In the genomic region with DNA sequence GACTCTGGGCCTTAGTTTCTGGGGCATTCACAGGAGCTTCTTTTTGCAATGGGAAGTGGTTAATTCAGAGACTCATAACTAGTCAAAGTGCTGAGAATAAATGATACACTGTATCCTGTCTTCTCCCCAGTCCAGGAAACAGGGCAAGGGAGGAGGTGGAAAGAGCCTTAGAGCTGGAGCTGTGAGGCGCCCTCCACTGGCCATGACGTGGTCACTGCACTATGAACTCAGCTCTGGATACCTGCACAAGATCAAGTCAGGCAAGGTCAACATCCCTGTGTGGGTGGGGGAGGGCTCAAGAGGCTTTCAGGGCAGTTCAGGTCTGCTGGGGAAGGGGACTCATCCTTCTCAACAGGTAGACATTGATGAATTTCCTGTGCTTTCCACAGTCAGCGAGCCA, we compare ENCODE assay signal across 23 mouse cellular contexts. TPM values are rescaled to one million over a fixed set of nuclear protein-coding genes. Genes with fewer than 3 reads are reported as not detected.
DNase-seq lines count a peak whose midpoint lies in the region; ATAC-seq and TF ChIP-seq lines count a peak whose summit lies in the region.
"Had no signal": no experiment of that assay in that cellular context is flagged by ENCODE, and none has a peak within 500 bp of the region (broad histone marks: within the 10 kb centered on the region; RNA-seq: fewer than 3 reads in every experiment).

No protein-coding gene starts in this region.

- H3K9ac ChIP-seq in kidney, postnatal 0 days (ENCODE audit: low read depth, low read length), result no peak overlapping the region
- no peak overlapping the region for H3K9ac ChIP-seq in kidney, embryonic 15.5 days
- no peak overlapping the region for H3K9ac ChIP-seq in neural tube, embryonic 11.5 days (ENCODE audit: low read length)
- no peak overlapping the region for H3K9ac ChIP-seq in forebrain, embryonic 12.5 days
- H3K9ac ChIP-seq: hindbrain, embryonic 12.5 days; intestine, embryonic 15.5 days; lung, embryonic 15.5 days had no signal

- no peak for ATAC-seq in kidney, postnatal 0 days (replicated peaks; ENCODE audit: low FRiP score, low read depth)
- ATAC-seq in kidney, embryonic 15.5 days (replicated peaks; ENCODE audit: low FRiP score), result no peak
- 0 out of 2 replicates have a peak, but pooled peaks have one; percentile 10 for ATAC-seq in neural tube, embryonic 11.5 days (ENCODE audit: insufficient read depth, low FRiP score, low TSS enrichment)
- no peak for ATAC-seq in forebrain, embryonic 12.5 days (ENCODE audit: low FRiP score)
- ATAC-seq: intestine, embryonic 15.5 days had no signal

- peak; percentile 19; the same call in 1 of the 2 replicates for TF ChIP-seq CTCF in kidney, postnatal 0 days (IDR thresholded peaks at IDR 0.05; ENCODE audit: low read depth)
- TF ChIP-seq CTCF in embryonic fibroblast, embryonic 13.5 days (IDR thresholded peaks at IDR 0.05; ENCODE audit: borderline replicate concordance, insufficient read depth, low read length), result 0 out of 2 replicates have a peak, but pooled peaks have one; percentile 2

- no peak overlapping the region for H3K4me3 ChIP-seq in kidney, postnatal 0 days (replicated peaks; ENCODE audit: low read depth, low read length)
- no peak overlapping the region for H3K4me3 ChIP-seq in kidney, embryonic 15.5 days (replicated peaks)
- no peak overlapping the region for H3K4me3 ChIP-seq in neural tube, embryonic 11.5 days (ENCODE audit: low read depth, low read length)
- H3K4me3 ChIP-seq in embryonic fibroblast, embryonic 13.5 days (ENCODE audit: insufficient read depth, low read length), result no peak overlapping the region
- H3K4me3 ChIP-seq in forebrain, embryonic 12.5 days (replicated peaks), result no peak overlapping the region
- H3K4me3 ChIP-seq: embryonic facial prominence, embryonic 10.5 days; heart, adult 2 months; hindbrain, embryonic 12.5 days; intestine, embryonic 15.5 days; lung, embryonic 15.5 days; megakaryocyte, embryonic 14.5 days had no signal

- H3K4me2 ChIP-seq in kidney, postnatal 0 days (ENCODE audit: low read length), result no peak overlapping the region
- H3K4me2 ChIP-seq in kidney, embryonic 15.5 days, result no peak overlapping the region
- no peak overlapping the region for H3K4me2 ChIP-seq in neural tube, embryonic 11.5 days (ENCODE audit: low read depth)
- no peak overlapping the region for H3K4me2 ChIP-seq in forebrain, embryonic 12.5 days
- H3K4me2 ChIP-seq: hindbrain, embryonic 12.5 days; intestine, embryonic 15.5 days; lung, embryonic 15.5 days had no signal

- no peaks in the 10 kb centered on the region for H3K36me3 ChIP-seq in kidney, postnatal 0 days (ENCODE audit: insufficient read depth, low read length)
- no peaks in the 10 kb centered on the region for H3K36me3 ChIP-seq in kidney, embryonic 15.5 days
- no peaks in the 10 kb centered on the region for H3K36me3 ChIP-seq in neural tube, embryonic 11.5 days (ENCODE audit: control insufficient read depth, insufficient read depth, low read length)
- no peaks in the 10 kb centered on the region for H3K36me3 ChIP-seq in forebrain, embryonic 12.5 days (replicated peaks)
- H3K36me3 ChIP-seq: embryonic facial prominence, embryonic 10.5 days; hindbrain, embryonic 12.5 days; intestine, embryonic 15.5 days; lung, embryonic 15.5 days had no signal

- DNase-seq in kidney, postnatal 0 days (ENCODE audit: low spot score), result no peak
- DNase-seq in neural tube, embryonic 11.5 days (ENCODE audit: low spot score), result no peak
- DNase-seq in neural tube, embryonic 10.5 days (ENCODE audit: extremely low spot score, low spot score), result no peak
- no peak for DNase-seq in spleen, postnatal 36 days (ENCODE audit: low spot score in 2 of 2)
- DNase-seq in heart, adult 9 months (ENCODE audit: low spot score in 2 of 2), result no peak
- DNase-seq: adrenal gland, adult 2 months; cerebellum, adult 11-12 months; cerebellum, postnatal 25 days; heart, adult 2 months; heart, postnatal 10 days; right cerebral cortex, postnatal 14 days; thymus, postnatal 4 days had no signal

- H3K9me3 ChIP-seq in kidney, postnatal 0 days (replicated peaks; ENCODE audit: low read length), result no peaks in the 10 kb centered on the region
- H3K9me3 ChIP-seq in kidney, embryonic 15.5 days (replicated peaks), result no peaks in the 10 kb centered on the region
- no peaks in the 10 kb centered on the region for H3K9me3 ChIP-seq in neural tube, embryonic 11.5 days (ENCODE audit: control insufficient read depth, low read length)
- H3K9me3 ChIP-seq in forebrain, embryonic 12.5 days, result no peaks in the 10 kb centered on the region
- H3K9me3 ChIP-seq: embryonic facial prominence, embryonic 10.5 days; hindbrain, embryonic 12.5 days; intestine, embryonic 15.5 days; lung, embryonic 15.5 days; megakaryocyte, embryonic 14.5 days had no signal

- H3K4me1 ChIP-seq in kidney, postnatal 0 days (replicated peaks; ENCODE audit: insufficient read depth, low read length), result no peaks in the 10 kb centered on the region
- no peaks in the 10 kb centered on the region for H3K4me1 ChIP-seq in kidney, embryonic 15.5 days
- no peaks in the 10 kb centered on the region for H3K4me1 ChIP-seq in neural tube, embryonic 11.5 days (ENCODE audit: control insufficient read depth, insufficient read depth, low read length)
- no peaks in the 10 kb centered on the region for H3K4me1 ChIP-seq in embryonic fibroblast, embryonic 13.5 days (ENCODE audit: control insufficient read depth, insufficient read depth, low read length)
- no peaks in the 10 kb centered on the region for H3K4me1 ChIP-seq in forebrain, embryonic 12.5 days
- H3K4me1 ChIP-seq: embryonic facial prominence, embryonic 10.5 days; hindbrain, embryonic 12.5 days; intestine, embryonic 15.5 days; lung, embryonic 15.5 days had no signal

- no peak for TF ChIP-seq POLR2A in embryonic fibroblast, embryonic 13.5 days (IDR thresholded peaks at IDR 0.05; ENCODE audit: low read depth, low read length)

- no peak overlapping the region for H3K27ac ChIP-seq in kidney, postnatal 0 days
- no peak overlapping the region for H3K27ac ChIP-seq in kidney, embryonic 15.5 days
- H3K27ac ChIP-seq in neural tube, embryonic 11.5 days (ENCODE audit: low read depth, low read length), result no peak overlapping the region
- H3K27ac ChIP-seq in embryonic fibroblast, embryonic 13.5 days (ENCODE audit: insufficient read depth, low read length), result no peak overlapping the region
- no peak overlapping the region for H3K27ac ChIP-seq in forebrain, embryonic 12.5 days
- H3K27ac ChIP-seq: embryonic facial prominence, embryonic 10.5 days; heart, adult 2 months; hindbrain, embryonic 12.5 days; intestine, embryonic 15.5 days; lung, embryonic 15.5 days had no signal

- H3K27me3 ChIP-seq in kidney, postnatal 0 days (ENCODE audit: insufficient read depth, low read length), result no peaks in the 10 kb centered on the region
- no peaks in the 10 kb centered on the region for H3K27me3 ChIP-seq in kidney, embryonic 15.5 days
- no peaks in the 10 kb centered on the region for H3K27me3 ChIP-seq in neural tube, embryonic 11.5 days (ENCODE audit: control insufficient read depth, insufficient read depth, low read length)
- H3K27me3 ChIP-seq in forebrain, embryonic 12.5 days, result no peaks in the 10 kb centered on the region
- H3K27me3 ChIP-seq: hindbrain, embryonic 12.5 days; intestine, embryonic 15.5 days; lung, embryonic 15.5 days; megakaryocyte, embryonic 14.5 days had no signal

- WGBS in kidney, postnatal 0 days, result 33% methylated on average over 3 of the region's 3 CpGs
- 40% methylated on average over 3 of the region's 3 CpGs for WGBS in kidney, embryonic 15.5 days
- WGBS in neural tube, embryonic 11.5 days, result 43% methylated on average over 3 of the region's 3 CpGs
- 33% methylated on average over 3 of the region's 3 CpGs for WGBS in forebrain, embryonic 12.5 days

RNA-seq across cellular contexts. Expression of a gene that starts 7.5 kb away (rescaled TPM):
- 0.32 and 0.46 TPM in 2 replicates for polyA plus RNA-seq in kidney, postnatal 0 days (2015; fragmentation: Nextera tagmentation; extraction: Ambion mirVana)
- polyA plus RNA-seq in kidney, embryonic 15.5 days (2015; fragmentation: Nextera tagmentation; extraction: Ambion mirVana), result 0.38 and 0.41 TPM in 2 replicates
- polyA plus RNA-seq in neural tube, embryonic 11.5 days (2014; fragmentation: Nextera tagmentation; extraction: Ambion mirVana), result not detected in 2 replicates
- polyA plus RNA-seq in embryonic fibroblast, embryonic 13.5 days (2011; ENCODE audit: insufficient read length, low read depth, missing spikeins), result 0.42 TPM in 1 of 2 replicates, not detected in the other
- polyA plus RNA-seq in forebrain, embryonic 12.5 days (2016; fragmentation: Nextera tagmentation; extraction: Ambion mirVana), result 0.15 TPM in 1 of 2 replicates, not detected in the other
- polyA plus RNA-seq: adrenal gland, adult 2 months; embryonic facial prominence, embryonic 10.5 days; neural tube, embryonic 14.5 days had no signal

RNA-seq across cellular contexts. Expression of a gene that starts 37.3 kb away (rescaled TPM):
- 0.06 and 0.08 TPM in 2 replicates for polyA plus RNA-seq in kidney, postnatal 0 days (2015; fragmentation: Nextera tagmentation; extraction: Ambion mirVana)
- polyA plus RNA-seq in kidney, embryonic 15.5 days (2015; fragmentation: Nextera tagmentation; extraction: Ambion mirVana), result 0.04 and 0.14 TPM in 2 replicates
- not detected in 2 replicates for polyA plus RNA-seq in neural tube, embryonic 11.5 days (2014; fragmentation: Nextera tagmentation; extraction: Ambion mirVana)
- polyA plus RNA-seq in embryonic fibroblast, embryonic 13.5 days (2011; ENCODE audit: insufficient read length, low read depth, missing spikeins), result not detected in 2 replicates
- polyA plus RNA-seq in forebrain, embryonic 12.5 days (2016; fragmentation: Nextera tagmentation; extraction: Ambion mirVana), result not detected in 2 replicates
- polyA plus RNA-seq: adrenal gland, adult 2 months; brain, embryonic 14.5 days; embryonic facial prominence, embryonic 10.5 days; hindbrain, embryonic 12.5 days; limb, embryonic 14.5 days; neural tube, embryonic 14.5 days had no signal

RNA-seq across cellular contexts. Expression of a gene that starts 51.0 kb away (rescaled TPM):
- 16.1 and 20.4 TPM in 2 replicates for polyA plus RNA-seq in kidney, postnatal 0 days (2015; fragmentation: Nextera tagmentation; extraction: Ambion mirVana)
- polyA plus RNA-seq in kidney, embryonic 15.5 days (2015; fragmentation: Nextera tagmentation; extraction: Ambion mirVana), result 10.4 and 11.4 TPM in 2 replicates
- 0.05 and 0.08 TPM in 2 replicates for polyA plus RNA-seq in neural tube, embryonic 11.5 days (2014; fragmentation: Nextera tagmentation; extraction: Ambion mirVana)
- polyA plus RNA-seq in embryonic fibroblast, embryonic 13.5 days (2011; ENCODE audit: insufficient read length, low read depth, missing spikeins), result 17.2 and 26.1 TPM in 2 replicates
- 0.12 and 0.20 TPM in 2 replicates for polyA plus RNA-seq in forebrain, embryonic 12.5 days (2016; fragmentation: Nextera tagmentation; extraction: Ambion mirVana)
- polyA plus RNA-seq: embryonic facial prominence, embryonic 10.5 days had no signal
